Mouse (Mus musculus): ENCODE measurements around the gene Stra6l.

- no peak for TF ChIP-seq POLR2A (IDR thresholded peaks at IDR 0.05; ENCODE audit: control insufficient read depth, low read depth, low read length)
- TF ChIP-seq CTCF (IDR thresholded peaks at IDR 0.05; ENCODE audit: control insufficient read depth, insufficient read depth, insufficient replicate concordance, low read depth, low read length) = no peak
Measured at GRCm38 (mm10) chr4:45867416-45867815, 19.0 kb downstream of the Stra6l start.
